Mouse (Mus musculus) intestine, embryonic 14.5 days (tissue): Measurements from ENCODE around the gene Sema6d. TPM values are rescaled to one million over a fixed set of nuclear protein-coding genes. Genes with fewer than 3 reads are reported as not detected.

Experiments used
- ATAC-seq: fragments of 200-750 bp; cut with Nextera tagmentation; replicated peaks from 2 replicates; pipeline ENCODE4 v1.8.0; 2017; ENCODE audit warnings: low read depth, moderate number of reproducible peaks, moderate TSS enrichment, moderate library complexity; ENCODE audit not compliant: low FRiP score, low TSS enrichment
- DNase-seq: peaks from one replicate; pipeline ENCODE4 v3.0.0-alpha.2; 2018; ENCODE audit warnings: low spot score
- H3K27ac ChIP-seq: fragments of 300-500 bp; sonication (generic); 2 replicates; pipeline ENCODE4 v1.5.1; 2014; ENCODE audit warnings: low read depth, mild to moderate bottlenecking, control low read depth
- H3K27me3 ChIP-seq: fragments of 300-500 bp; sonication (generic); replicated peaks from 2 replicates; pipeline ENCODE4 v1.6.1; 2014; ENCODE audit warnings: low read length, control low read depth; ENCODE audit not compliant: control insufficient read depth, insufficient read depth
- H3K36me3 ChIP-seq: fragments of 300-500 bp; sonication (generic); 2 replicates; pipeline ENCODE4 v1.6.1; 2014; ENCODE audit warnings: low read length, control low read depth; ENCODE audit not compliant: control insufficient read depth, insufficient read depth
- H3K4me1 ChIP-seq: fragments of 300-500 bp; sonication (generic); replicated peaks from 2 replicates; pipeline ENCODE4 v1.6.1; 2014; ENCODE audit warnings: low read length, control low read depth, mixed read lengths; ENCODE audit not compliant: control insufficient read depth, insufficient read depth
- H3K4me2 ChIP-seq: fragments of 300-500 bp; sonication (generic); 2 replicates; pipeline ENCODE4 v1.6.1; 2014; ENCODE audit warnings: low read length
- H3K4me3 ChIP-seq: fragments of 300-500 bp; sonication (generic); 2 replicates; pipeline ENCODE4 v1.5.1; 2014; ENCODE audit warnings: low read depth, low read length, control low read depth, mixed read lengths
- H3K9ac ChIP-seq: fragments of 300-500 bp; sonication (generic); 2 replicates; pipeline ENCODE4 v1.6.1; 2014; ENCODE audit warnings: mild to moderate bottlenecking, low read length
- H3K9me3 ChIP-seq: fragments of 300-500 bp; sonication (generic); 2 replicates; pipeline ENCODE4 v1.6.1; 2016; ENCODE audit warnings: low read length, control low read depth; ENCODE audit not compliant: control insufficient read depth
- WGBS: fragments of 180-500 bp; shearing (Covaris S2); extraction: QIAGEN DNeasy Blood & Tissue Kit; methylation state at CpG from one replicate; pipeline ENCODE4 v1.1.7; 2014; 5-methylcytosine and 5-hydroxymethylcytosine counted together
- polyA plus RNA-seq: library from polyadenylated mRNA; unstranded; fragments of >200 nt; fragmentation: Nextera tagmentation; extraction: Ambion mirVana; gene quantifications from 2 replicates; pipeline ENCODE4 v1.2.1, GENCODE M21; 2014

Sema6d gene
- polyA plus RNA-seq, 1 experiment from 2014 or later: 17.7 TPM

DNA sequence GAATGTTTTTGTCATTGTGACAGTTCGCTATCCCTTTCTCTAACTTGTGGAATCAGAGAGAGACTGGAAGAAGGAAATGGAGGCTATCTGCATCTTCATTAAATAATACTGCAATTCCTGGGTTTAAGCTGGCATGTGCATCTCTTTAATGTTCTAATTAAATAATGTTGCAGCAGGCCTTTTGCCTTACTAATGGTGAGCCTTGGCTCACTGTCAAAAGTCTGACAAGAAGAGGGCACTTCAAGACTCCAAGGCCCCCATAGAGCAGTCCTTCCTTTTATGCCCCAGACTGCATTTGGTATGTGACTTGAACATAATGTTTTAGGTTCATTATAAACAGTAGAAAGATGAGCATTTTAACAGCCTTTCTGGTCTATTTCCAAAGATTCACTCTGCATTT is 147.1 kb downstream of the Sema6d start:
- Histone ChIP-seq H3K4me3 (no peak overlapping the region), H3K4me1 (no peaks in the 10 kb centered on the region), H3K9me3 (no peaks in the 10 kb centered on the region), H3K27ac (no peak overlapping the region), H3K27me3 (no peaks in the 10 kb centered on the region), H3K9ac (no peak overlapping the region), H3K4me2 (no peak overlapping the region), H3K36me3 (no peaks in the 10 kb centered on the region)
- 94% methylated on average over 1 of the region's 1 CpGs for WGBS
- DNase-seq: no peak
- ATAC-seq: no peak

DNA sequence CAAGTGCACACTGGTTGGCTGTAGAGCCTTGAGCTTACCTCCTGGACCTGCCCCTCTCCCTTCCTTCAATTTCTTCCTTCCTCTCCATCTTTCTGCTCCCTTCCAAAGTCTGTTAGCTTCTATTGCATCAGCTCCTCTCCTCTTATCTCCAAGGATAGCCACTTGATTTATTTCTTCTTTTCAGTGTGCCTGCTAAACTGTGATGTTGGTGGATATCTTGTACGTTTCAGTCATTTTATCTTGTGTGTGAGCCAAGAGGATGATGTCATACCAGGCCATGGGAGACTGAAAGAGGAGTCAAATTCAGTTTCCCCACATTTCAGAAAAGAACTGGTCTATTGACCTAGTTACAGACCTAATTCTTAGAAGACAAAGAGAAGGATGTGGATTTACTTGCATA is 153.8 kb downstream of the Sema6d start:
- no peaks in the 10 kb centered on the region for H3K36me3 ChIP-seq
- peaks cover 6% of the 10 kb centered on the region for H3K4me1 ChIP-seq
- no peaks in the 10 kb centered on the region for H3K9me3 ChIP-seq
- H3K4me2 ChIP-seq: no peak overlapping the region
- H3K27me3 ChIP-seq: no peaks in the 10 kb centered on the region
- 37% methylated on average over 1 of the region's 1 CpGs for WGBS
- H3K4me3 ChIP-seq: no peak overlapping the region
- no peak overlapping the region for H3K9ac ChIP-seq
- DNase-seq (no peak), ATAC-seq (no peak)
- no peak overlapping the region for H3K27ac ChIP-seq

DNA sequence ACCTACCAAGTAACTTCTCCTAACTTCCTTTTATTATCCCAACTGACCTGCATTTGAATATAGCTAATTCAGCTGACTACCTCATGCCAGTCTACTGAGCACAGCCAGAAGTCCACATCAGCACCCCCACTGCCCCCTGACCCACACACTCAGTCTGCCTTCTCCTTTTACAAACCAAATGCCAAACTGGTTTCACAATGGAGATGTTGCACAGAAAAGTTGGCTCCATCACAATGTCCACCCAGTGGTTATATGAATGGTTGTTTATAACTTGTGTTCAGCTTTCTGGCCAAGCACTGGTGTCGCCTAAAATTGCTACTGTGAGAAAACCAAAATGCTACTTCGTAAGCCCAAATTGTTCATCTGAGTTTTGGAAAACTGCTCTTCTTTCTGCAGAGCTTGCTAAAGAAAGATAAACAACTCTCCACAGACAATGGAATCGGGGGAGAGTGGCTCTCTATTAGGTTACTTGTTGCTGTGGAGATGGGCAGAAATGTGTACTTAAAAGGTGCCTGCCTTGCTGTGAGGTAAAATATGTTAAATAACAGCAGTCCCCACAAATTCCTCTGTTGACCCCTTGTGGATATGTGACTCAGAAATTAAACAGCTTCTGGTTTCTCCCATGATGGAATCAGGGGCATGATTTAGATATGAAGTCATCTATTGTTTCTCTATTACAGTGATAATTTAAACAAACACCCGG is 154.9 kb downstream of the Sema6d start:
- ATAC-seq (no peak), DNase-seq (no peak)
- H3K4me2 ChIP-seq: no peak overlapping the region
- no peaks in the 10 kb centered on the region for H3K27me3 ChIP-seq
- H3K36me3 ChIP-seq: no peaks in the 10 kb centered on the region
- no peak overlapping the region for H3K4me3 ChIP-seq
- H3K9ac ChIP-seq: no peak overlapping the region
- no peaks in the 10 kb centered on the region for H3K9me3 ChIP-seq
- no peak overlapping the region for H3K27ac ChIP-seq
- H3K4me1 ChIP-seq: peaks cover 6% of the 10 kb centered on the region
- 34% methylated on average over 4 of the region's 4 CpGs for WGBS

DNA sequence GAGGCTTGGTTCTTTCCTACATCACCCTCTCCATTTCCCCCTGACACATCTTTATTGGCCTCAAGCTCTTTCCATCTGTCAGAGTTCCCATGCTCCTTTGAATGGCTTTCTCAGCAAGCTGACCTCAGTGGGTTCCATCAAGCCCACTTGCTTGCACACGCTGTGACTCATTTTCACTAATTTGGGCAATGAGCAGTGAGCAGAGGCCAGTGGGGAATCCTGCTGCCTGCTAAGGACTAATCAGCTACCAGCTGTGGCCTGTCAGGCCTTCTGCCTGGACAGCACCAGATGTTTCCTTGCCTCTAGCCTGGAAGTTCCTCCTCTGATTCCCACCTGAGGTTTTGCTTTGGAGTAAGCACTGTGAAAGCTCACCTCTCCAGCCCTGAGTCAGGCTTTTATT is 168.3 kb downstream of the Sema6d start:
- H3K9ac ChIP-seq: no peak overlapping the region

DNA sequence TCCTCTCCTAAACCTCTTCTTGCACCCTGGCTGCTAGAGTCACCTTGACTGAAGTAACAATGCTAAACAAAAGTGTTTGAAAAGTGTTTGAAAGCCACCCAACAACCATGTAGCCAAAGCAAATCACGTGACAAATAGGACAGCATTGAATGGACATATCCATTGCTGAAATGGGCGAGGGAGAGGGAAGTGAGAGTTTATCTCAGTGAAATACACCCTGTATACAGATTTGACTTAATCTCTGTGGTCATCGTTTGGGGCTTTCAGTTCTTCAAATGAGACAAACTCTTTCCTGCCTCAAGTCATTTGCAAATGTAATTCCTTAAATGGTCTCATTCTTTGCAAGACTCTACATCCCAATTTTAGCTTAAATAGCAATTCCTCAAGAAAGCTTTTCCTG is 174.5 kb downstream of the Sema6d start:
- no peak for ATAC-seq
- Histone ChIP-seq H3K4me3 (no peak overlapping the region), H3K4me1 (no peaks in the 10 kb centered on the region), H3K36me3 (no peaks in the 10 kb centered on the region), H3K27ac (no peak overlapping the region), H3K27me3 (no peaks in the 10 kb centered on the region), H3K9ac (no peak overlapping the region), H3K9me3 (no peaks in the 10 kb centered on the region), H3K4me2 (no peak overlapping the region)
- DNase-seq: no peak
- WGBS: 76% methylated on average over 3 of the region's 3 CpGs

More for the DNA sequence above, 168.3 kb downstream of the Sema6d start:
- Histone ChIP-seq H3K36me3 (no peaks in the 10 kb centered on the region), H3K9me3 (no peaks in the 10 kb centered on the region), H3K4me2 (no peak overlapping the region), H3K4me3 (no peak overlapping the region), H3K4me1 (no peaks in the 10 kb centered on the region), H3K27ac (no peak overlapping the region), H3K27me3 (no peaks in the 10 kb centered on the region)
- DNase-seq: no peak
- WGBS: 24% methylated on average over 1 of the region's 1 CpGs
- no peak for ATAC-seq

DNA sequence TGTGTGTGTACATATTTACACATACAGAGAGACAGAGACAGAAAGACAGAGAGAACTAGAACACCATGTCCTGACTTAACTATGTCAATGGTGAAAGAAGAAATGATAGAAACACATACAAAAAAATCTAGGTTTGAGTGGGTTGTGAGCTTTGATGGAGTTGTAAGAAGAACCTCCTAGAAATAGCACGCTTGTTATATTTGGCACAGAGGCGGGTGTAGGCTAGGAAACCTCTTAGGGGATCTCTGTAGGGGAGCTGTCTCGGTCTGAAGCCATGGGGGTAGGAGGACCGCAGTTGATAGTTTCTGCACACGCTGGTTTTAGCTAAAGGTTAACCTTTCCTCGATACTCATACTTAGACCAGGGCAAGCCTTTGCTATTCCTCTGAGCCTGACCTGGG is 181.4 kb downstream of the Sema6d start:
- no peak for DNase-seq
- Histone ChIP-seq H3K27me3 (no peaks in the 10 kb centered on the region), H3K27ac (no peak overlapping the region), H3K4me2 (no peak overlapping the region), H3K9me3 (no peaks in the 10 kb centered on the region), H3K36me3 (no peaks in the 10 kb centered on the region), H3K4me3 (no peak overlapping the region), H3K4me1 (no peaks in the 10 kb centered on the region), H3K9ac (no peak overlapping the region)
- no peak for ATAC-seq
- WGBS: 86% methylated on average over 6 of the region's 6 CpGs

DNA sequence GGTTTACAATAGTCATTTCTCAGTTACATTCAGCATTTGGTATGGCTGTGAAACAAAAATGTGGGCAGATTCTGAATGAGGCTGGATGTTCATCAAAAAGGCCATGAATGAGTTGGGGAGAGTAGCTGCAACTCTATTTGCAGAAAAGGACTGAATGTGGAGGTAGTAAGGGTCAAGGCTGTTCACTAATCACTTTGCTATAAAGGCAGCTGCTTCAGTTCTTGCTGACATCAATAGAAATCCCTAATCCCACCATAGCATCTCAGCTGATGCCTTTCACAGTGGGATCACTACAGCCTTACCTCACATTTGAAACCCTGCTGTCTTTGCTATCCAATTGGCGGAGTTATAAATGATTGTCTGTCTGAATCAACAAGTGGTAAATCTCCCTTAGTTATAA is 187.7 kb downstream of the Sema6d start:
- no peak for ATAC-seq
- Histone ChIP-seq H3K27ac (no peak overlapping the region), H3K4me3 (no peak overlapping the region), H3K4me1 (no peaks in the 10 kb centered on the region), H3K27me3 (no peaks in the 10 kb centered on the region), H3K4me2 (no peak overlapping the region), H3K9ac (no peak overlapping the region), H3K36me3 (no peaks in the 10 kb centered on the region), H3K9me3 (no peaks in the 10 kb centered on the region)
- 74% methylated on average over 1 of the region's 1 CpGs for WGBS
- DNase-seq: no peak

DNA sequence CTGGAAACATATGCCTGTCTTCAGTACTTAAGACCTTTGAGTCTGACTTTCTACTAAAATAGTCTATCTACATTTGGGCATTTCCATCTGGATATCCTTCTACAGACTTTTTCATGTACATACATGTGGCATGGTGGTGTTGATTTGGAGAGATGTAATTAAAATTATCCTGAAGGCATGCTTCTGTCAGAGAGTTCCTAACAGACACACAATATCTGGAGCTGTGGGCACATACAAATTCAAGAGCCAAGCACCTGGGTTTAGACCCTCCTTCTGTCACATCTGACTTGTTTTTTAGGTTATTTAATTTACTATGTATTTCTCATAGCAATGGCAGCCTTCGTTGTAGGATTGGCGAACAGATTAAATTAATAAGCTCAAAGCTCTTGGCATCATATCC is 195.3 kb downstream of the Sema6d start:
- Histone ChIP-seq H3K4me1 (no peaks in the 10 kb centered on the region), H3K4me2 (no peak overlapping the region), H3K9ac (no peak overlapping the region), H3K4me3 (no peak overlapping the region), H3K36me3 (no peaks in the 10 kb centered on the region), H3K27ac (no peak overlapping the region), H3K27me3 (no peaks in the 10 kb centered on the region), H3K9me3 (no peaks in the 10 kb centered on the region)
- 97% methylated on average over 2 of the region's 2 CpGs for WGBS
- DNase-seq: no peak
- ATAC-seq: no peak

DNA sequence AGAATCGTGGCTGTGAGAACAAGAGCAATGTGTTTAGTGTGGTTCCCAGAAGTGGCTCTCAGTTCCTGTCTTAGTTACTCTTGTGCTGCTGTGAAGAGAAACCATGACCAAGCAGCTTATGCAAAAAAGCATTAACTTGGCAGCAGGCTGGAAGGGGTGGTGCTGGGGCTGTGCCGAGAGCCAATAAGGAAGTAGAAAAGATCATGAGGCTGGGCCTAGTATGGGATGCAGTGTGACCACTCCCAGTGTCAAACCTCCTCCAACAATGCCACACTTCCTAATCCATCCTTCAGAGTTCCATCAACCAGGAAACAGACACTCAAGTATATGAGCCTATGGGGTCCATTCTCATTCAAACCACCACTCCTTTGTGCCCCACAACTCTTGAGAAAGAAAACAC is 199.6 kb downstream of the Sema6d start:
- Histone ChIP-seq H3K27ac (no peak overlapping the region), H3K27me3 (no peaks in the 10 kb centered on the region), H3K4me2 (no peak overlapping the region), H3K36me3 (no peaks in the 10 kb centered on the region), H3K9me3 (no peaks in the 10 kb centered on the region), H3K4me3 (no peak overlapping the region), H3K4me1 (no peaks in the 10 kb centered on the region), H3K9ac (no peak overlapping the region)
- DNase-seq (no peak), ATAC-seq (no peak)
- 82% methylated on average over 2 of the region's 2 CpGs for WGBS
